Mouse (Mus musculus) small intestine, adult 2 months (tissue): ENCODE data around the gene Atp6v0a4.

Source experiments
- CTCF ChIP-seq: fragments of 200-500 bp; IDR thresholded peaks from 2 replicates; pipeline ENCODE4 v1.5.1; 2012; ENCODE audit warnings: low read depth, mild to moderate bottlenecking, control low read depth, inconsistent platforms, low read length, moderate library complexity, mixed read lengths; ENCODE audit not compliant: insufficient replicate concordance, insufficient read length; ENCODE audit errors: extremely low read depth
- POLR2A ChIP-seq: fragments of 200-500 bp; IDR thresholded peaks from 2 replicates; pipeline ENCODE4 v1.6.1; 2012; ENCODE audit warnings: low read depth, mild to moderate bottlenecking, control low read depth, inconsistent platforms, low read length, moderate library complexity

DNA sequence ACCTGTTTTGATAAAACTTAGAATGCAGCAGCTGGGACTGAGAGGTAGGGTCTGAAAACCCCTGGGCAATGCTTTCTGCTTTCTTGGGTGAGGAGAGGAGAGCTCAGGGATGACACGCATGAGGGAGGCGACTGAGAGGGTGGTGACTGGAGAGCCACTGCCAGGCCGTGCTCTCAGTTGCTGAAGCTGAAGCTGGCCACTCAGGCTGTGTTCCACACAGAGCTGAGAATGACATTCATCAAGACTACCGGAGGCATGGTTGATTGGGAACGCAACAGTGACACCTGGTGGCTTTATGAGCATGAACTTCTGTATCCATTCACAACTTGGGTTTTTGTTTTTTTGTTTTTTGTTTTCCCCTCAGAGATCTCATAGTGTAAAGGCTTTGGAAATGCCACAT is 58.2 kb downstream of the Atp6v0a4 start:
- TF ChIP-seq CTCF, result peak; percentile 36; the same call in 1 of the 2 replicates
- TF ChIP-seq POLR2A, result no peak
